Mouse (Mus musculus) stomach, embryonic 16.5 days (tissue): ENCODE results near the gene Casc3. TPM values are rescaled to one million over a fixed set of nuclear protein-coding genes. Genes with fewer than 3 reads are reported as not detected.

Experiments used
- ATAC-seq: fragments of 200-750 bp; cut with Nextera tagmentation; 2 replicates; pipeline ENCODE4 v1.8.0; 2017; ENCODE audit warnings: moderate number of reproducible peaks, moderate TSS enrichment; ENCODE audit not compliant: insufficient read depth, low FRiP score
- H3K27ac ChIP-seq: fragments of 300-500 bp; sonication (generic); 2 replicates; pipeline ENCODE4 v1.5.1; 2014; ENCODE audit warnings: low read length
- H3K27me3 ChIP-seq: fragments of 300-500 bp; sonication (generic); 2 replicates; pipeline ENCODE4 v1.6.1; 2014; ENCODE audit warnings: low read length, control low read depth, mixed read lengths; ENCODE audit not compliant: control insufficient read depth, insufficient read depth
- H3K36me3 ChIP-seq: fragments of 300-500 bp; sonication (generic); 2 replicates; pipeline ENCODE4 v1.6.1; 2014; ENCODE audit warnings: low read length; ENCODE audit not compliant: control insufficient read depth, insufficient read depth
- H3K4me1 ChIP-seq: fragments of 300-500 bp; sonication (generic); 2 replicates; pipeline ENCODE4 v1.6.1; 2014; ENCODE audit warnings: low read length, control low read depth, mixed read lengths; ENCODE audit not compliant: control insufficient read depth, insufficient read depth
- H3K4me2 ChIP-seq: fragments of 300-500 bp; sonication (generic); 2 replicates; pipeline ENCODE4 v1.6.1; 2014; ENCODE audit warnings: low read depth, low read length, mixed read lengths
- H3K4me3 ChIP-seq: fragments of 300-500 bp; sonication (generic); replicated peaks from 2 replicates; pipeline ENCODE4 v1.5.1; 2014; ENCODE audit warnings: mild to moderate bottlenecking, low read length
- H3K9ac ChIP-seq: fragments of 300-500 bp; sonication (generic); 2 replicates; pipeline ENCODE4 v1.6.1; 2014; ENCODE audit warnings: low read length
- H3K9me3 ChIP-seq: fragments of 300-500 bp; sonication (generic); replicated peaks from 2 replicates; pipeline ENCODE4 v1.6.1; 2016; ENCODE audit warnings: low read length, control low read depth; ENCODE audit not compliant: control insufficient read depth
- WGBS: fragments of 180-500 bp; shearing (Covaris S2); extraction: QIAGEN DNeasy Blood & Tissue Kit; methylation state at CpG from one replicate; pipeline ENCODE4 v1.1.7; 2014; 5-methylcytosine and 5-hydroxymethylcytosine counted together
- polyA plus RNA-seq: library from polyadenylated mRNA; unstranded; fragments of >200 nt; fragmentation: Nextera tagmentation; extraction: Ambion mirVana; gene quantifications from 2 replicates; pipeline ENCODE4 v1.2.1, GENCODE M21; 2015

The Casc3 gene
- polyA plus RNA-seq, 1 experiment from 2014 or later = 26.3 TPM

DNA sequence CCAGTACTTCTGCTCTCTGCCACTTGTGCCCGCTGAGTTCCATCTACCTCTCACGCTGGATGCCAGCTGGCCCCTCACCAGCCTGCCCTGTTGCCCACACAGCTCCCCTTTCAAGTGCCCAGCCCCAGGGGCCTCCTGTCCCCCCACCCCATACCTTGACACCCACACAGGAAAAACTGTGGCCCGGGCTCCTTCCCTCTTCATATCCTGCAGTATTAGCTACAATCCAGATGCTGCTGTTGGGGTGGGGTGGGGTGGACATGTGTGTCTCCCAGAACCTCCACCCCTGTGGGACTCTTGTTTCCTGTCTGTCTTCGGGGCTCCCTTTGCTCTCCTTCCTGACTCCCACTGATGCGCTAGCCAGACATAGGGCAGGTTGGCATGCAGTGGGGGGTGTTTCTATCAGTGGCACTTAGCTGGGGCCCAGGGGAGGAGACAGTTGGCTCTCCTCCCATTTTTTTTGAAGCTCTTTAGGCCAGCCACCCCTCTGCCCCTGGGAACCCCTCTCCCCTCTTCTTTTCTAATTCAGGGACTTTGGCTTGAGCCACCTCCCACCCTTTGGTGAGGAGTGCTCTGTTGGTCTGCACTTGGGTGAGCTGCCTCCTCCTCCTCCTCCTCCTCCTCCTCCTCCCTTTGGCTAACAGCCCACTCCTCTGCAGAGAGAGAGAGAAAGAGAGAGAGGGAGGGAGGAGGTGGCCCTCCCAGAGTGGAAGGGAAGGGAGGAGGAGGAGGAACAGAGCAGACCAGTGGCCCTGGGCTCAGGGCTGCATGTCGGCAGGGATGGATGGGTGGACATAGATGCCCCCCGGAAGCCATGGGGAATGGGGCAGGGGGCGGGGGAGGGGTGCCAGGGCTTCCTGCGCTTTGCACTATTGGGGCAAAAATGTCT lies 39.0 kb upstream of the Casc3 start:
- no peaks in the 10 kb centered on the region for H3K27me3 ChIP-seq
- H3K27ac ChIP-seq = peak overlapping the region; percentile 14
- H3K4me2 ChIP-seq = no peak overlapping the region
- peak overlapping the region; percentile 26; the same call in 1 of the 2 replicates for H3K9ac ChIP-seq
- no peaks in the 10 kb centered on the region for H3K9me3 ChIP-seq
- no peak overlapping the region for H3K4me3 ChIP-seq
- WGBS = 37% methylated on average over 9 of the region's 9 CpGs
- H3K4me1 ChIP-seq = peaks cover 50% of the 10 kb centered on the region
- ATAC-seq = peak; percentile 9; the same call in 1 of the 2 replicates
- H3K36me3 ChIP-seq = peaks cover 31% of the 10 kb centered on the region

DNA sequence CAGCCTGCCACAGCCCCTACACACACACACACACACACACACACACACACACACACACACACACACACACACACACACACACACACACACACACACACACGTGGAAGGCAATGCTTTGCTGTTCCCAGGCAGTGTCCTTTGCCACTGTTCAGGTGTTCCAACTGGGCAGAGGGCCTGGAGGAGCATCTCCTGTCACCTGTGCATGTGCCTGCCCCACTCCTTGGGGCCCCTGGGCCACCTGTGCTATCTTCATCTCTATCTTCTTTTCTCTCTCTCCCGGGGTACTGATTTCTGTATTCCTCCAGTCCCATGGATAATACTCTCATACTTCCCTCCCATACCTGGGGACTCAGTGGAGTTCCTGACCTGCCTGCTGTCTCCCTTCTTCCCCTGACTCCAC lies 38.4 kb upstream of the Casc3 start:
- Histone ChIP-seq H3K4me1 (peaks cover 50% of the 10 kb centered on the region), H3K9ac (no peak overlapping the region), H3K4me3 (no peak overlapping the region), H3K36me3 (peaks cover 26% of the 10 kb centered on the region; the same call in 1 of the 2 replicates), H3K27me3 (no peaks in the 10 kb centered on the region), H3K27ac (no peak overlapping the region), H3K4me2 (no peak overlapping the region), H3K9me3 (no peaks in the 10 kb centered on the region)
- no peak for ATAC-seq
- WGBS = 36% methylated on average over 2 of the region's 2 CpGs

DNA sequence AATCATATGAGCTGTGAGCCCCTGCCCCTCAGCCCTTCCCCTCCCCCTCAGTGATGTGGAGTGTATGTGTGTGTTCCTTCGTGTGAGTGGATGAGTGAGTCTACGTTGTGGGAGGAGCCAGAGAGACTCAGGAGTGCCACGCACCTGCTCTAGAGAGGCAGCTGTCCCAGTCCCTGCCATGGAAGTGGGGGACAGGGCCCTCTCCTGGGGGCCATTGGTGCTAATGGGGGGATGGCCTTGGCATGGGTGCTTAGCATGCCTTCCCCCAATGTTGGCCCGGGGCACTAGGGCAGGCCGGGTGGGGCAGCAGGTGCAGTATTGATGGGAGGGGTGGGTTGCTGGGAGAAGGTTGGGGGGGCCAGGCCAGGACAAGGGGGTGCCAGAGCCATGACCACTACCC lies 37.9 kb upstream of the Casc3 start:
- no peak overlapping the region; the same call in 1 of the 2 replicates for H3K27ac ChIP-seq
- no peak for ATAC-seq
- H3K4me2 ChIP-seq = no peak overlapping the region
- peak overlapping the region; percentile 16; the same call in 1 of the 2 replicates for H3K9ac ChIP-seq
- H3K4me3 ChIP-seq = no peak overlapping the region
- H3K27me3 ChIP-seq = no peaks in the 10 kb centered on the region
- H3K9me3 ChIP-seq = no peaks in the 10 kb centered on the region
- WGBS = 55% methylated on average over 5 of the region's 5 CpGs
- peaks cover 25% of the 10 kb centered on the region; the same call in 1 of the 2 replicates for H3K36me3 ChIP-seq
- peaks cover 50% of the 10 kb centered on the region for H3K4me1 ChIP-seq

DNA sequence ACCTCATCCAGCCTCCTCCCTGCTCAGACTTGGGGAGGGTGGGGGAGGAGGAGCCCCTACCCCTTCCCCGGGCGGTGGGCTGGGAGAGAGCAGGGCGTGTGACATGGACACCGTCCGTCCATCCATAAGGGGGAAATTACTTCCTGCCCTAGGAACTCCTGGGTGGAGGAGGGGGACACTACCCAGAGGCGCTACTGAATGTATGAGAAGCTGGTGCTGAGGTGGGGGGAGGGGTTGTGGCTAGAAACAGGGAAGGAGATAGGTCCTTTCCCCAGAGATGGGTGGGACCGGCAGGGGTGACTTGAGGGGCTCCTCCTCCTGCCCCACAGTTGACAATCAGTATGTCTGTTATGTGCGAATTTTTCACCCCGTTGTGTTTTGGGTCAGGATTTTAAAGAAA lies 37.4 kb upstream of the Casc3 start:
- peak overlapping the region; percentile 51; the same call in 1 of the 2 replicates for H3K4me2 ChIP-seq
- no peaks in the 10 kb centered on the region for H3K27me3 ChIP-seq

DNA sequence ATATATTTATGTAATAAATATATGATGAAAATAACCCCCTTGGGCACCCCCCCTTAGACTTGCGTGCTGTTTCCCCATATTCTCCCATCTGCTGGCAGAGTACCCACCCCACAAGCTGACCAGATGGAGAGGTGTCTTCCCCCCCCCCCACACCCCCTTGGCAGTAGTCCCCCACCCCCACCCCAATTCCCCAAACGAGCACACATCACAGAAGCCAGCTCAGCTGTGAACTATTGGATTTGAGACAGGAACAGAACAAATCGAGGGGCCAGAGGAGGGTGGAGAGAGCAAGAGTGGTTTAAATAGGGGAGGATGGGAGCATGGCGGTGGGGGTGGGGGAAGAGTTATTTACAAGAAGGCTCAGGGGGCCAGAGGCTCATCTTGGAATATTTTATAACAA lies 37.0 kb upstream of the Casc3 start:
- WGBS = 21% methylated on average over 4 of the region's 4 CpGs
- H3K4me3 ChIP-seq = peak overlapping the region; percentile 28
- H3K9ac ChIP-seq = peak overlapping the region; percentile 67
- peaks cover 50% of the 10 kb centered on the region for H3K4me1 ChIP-seq
- no peak for ATAC-seq
- H3K9me3 ChIP-seq = no peaks in the 10 kb centered on the region
- H3K27ac ChIP-seq = peak overlapping the region; percentile 83
- peaks cover 21% of the 10 kb centered on the region; the same call in 1 of the 2 replicates for H3K36me3 ChIP-seq
- no peaks in the 10 kb centered on the region for H3K27me3 ChIP-seq
- H3K4me2 ChIP-seq = peak overlapping the region; percentile 51

More for the DNA sequence above, 37.4 kb upstream of the Casc3 start:
- peaks cover 21% of the 10 kb centered on the region; the same call in 1 of the 2 replicates for H3K36me3 ChIP-seq
- H3K9me3 ChIP-seq = no peaks in the 10 kb centered on the region
- H3K27ac ChIP-seq = no peak overlapping the region; the same call in 1 of the 2 replicates
- WGBS = 30% methylated on average over 9 of the region's 9 CpGs
- no peak for ATAC-seq
- H3K4me3 ChIP-seq = no peak overlapping the region
- peaks cover 49% of the 10 kb centered on the region for H3K4me1 ChIP-seq
- H3K9ac ChIP-seq = no peak overlapping the region

DNA sequence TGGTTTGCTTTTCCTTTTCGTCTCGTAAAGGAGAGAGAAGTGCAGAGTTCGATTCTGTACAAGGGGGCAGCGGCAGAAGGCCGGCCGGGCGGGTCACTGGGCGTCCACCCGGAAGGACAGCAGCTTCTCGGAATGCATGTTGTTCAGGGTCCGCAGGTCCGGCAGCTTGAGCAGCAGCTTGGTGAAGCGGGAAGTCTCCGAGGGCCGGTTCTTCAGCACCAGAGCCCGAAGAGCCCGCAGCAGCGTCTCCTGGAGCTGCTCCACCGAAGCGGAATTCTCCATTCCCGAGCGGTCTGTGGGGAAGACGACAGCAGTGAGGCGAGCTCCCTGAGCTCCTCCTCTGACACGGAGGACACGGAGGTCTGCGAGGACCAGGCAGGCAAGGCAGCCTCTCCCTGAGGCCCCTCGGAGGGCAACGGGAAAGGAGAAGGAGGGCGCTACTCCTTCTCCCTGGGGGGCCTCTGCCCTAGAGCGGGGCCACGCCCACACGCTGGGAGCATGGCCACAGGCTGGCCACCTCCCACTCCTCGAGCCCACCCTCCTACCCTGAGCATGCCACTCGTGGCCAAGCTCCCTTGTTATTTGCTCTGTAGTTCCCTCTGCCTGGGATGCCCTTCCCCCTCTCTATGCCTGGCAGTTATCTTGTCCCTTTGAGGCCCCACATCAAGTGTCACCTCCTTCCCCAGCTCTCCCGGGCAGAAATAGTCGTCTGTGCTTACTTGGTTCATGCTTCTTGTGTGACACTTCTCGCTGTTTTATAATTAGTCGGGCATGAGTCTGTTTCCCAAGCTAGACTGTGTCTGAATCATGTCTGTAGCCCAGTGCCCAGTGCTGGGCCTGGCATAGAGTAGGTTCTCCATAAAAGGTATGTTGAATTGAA lies 36.3 kb upstream of the Casc3 start:
- H3K4me2 ChIP-seq = peak overlapping the region; percentile 51
- H3K27me3 ChIP-seq = no peaks in the 10 kb centered on the region
- H3K27ac ChIP-seq = peak overlapping the region; percentile 83
- H3K9me3 ChIP-seq = no peaks in the 10 kb centered on the region
- peaks cover 53% of the 10 kb centered on the region for H3K4me1 ChIP-seq
- WGBS = 25% methylated on average over 38 of the region's 39 CpGs
- peaks cover 19% of the 10 kb centered on the region; the same call in 1 of the 2 replicates for H3K36me3 ChIP-seq
- ATAC-seq = peak; percentile 26; the same call in 1 of the 2 replicates
- H3K4me3 ChIP-seq = peak overlapping the region; percentile 28
- H3K9ac ChIP-seq = peak overlapping the region; percentile 67

DNA sequence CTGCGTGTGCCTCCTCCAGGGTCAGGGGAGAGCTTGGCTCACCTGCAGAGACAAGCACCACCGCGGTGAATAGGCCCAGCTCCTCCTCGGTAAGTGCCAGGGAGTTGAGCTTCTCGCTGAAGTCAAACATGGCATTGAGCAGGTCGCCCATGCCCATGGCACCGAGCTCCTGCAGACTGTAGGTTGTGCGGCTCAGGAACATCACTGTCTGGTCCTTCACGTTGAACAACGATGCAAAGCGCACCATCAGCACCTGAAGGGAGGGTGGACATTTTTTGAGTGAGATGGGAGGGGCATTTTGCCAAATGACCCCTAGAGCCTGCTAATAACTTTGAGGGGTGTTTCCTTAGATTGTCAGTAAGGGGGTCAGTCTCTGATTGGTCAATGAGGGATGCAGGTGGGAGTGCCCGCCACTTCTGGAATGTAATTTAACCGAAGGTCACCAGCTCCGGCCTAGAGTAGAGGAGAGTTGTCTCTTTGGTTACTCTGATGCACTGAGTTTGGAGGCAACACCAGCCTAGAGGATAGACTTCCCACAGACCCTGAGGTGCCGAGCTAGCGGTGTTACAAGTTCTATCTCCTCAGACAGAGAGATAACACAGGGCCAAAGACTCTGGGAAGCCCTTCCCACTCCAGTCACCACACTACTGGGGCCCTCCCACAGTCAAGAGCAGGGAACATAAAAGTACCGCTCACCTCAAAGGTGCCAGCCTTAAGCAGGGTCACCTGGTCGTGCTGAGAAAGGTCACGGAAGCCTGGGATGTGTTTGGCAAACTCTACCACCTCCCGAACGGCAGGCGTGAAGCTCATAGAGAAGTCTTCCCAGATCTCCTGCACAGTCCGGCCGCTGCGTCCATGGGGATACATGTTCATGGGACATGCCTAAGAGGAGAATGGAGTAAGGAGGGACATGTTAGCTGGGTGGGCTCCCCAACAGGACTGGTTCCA lies 35.4 kb upstream of the Casc3 start:
- peak overlapping the region; percentile 67; the same call in 1 of the 2 replicates for H3K9ac ChIP-seq
- H3K27ac ChIP-seq = peak overlapping the region; percentile 83; the same call in 1 of the 2 replicates
- H3K4me1 ChIP-seq = peaks cover 60% of the 10 kb centered on the region
- no peaks in the 10 kb centered on the region for H3K9me3 ChIP-seq
- WGBS = 84% methylated on average over 25 of the region's 25 CpGs
- H3K4me3 ChIP-seq = no peak overlapping the region
- no peak for ATAC-seq
- 0 out of 2 replicates have a peak overlapping the region, but pooled peaks have one; percentile 51 for H3K4me2 ChIP-seq
- peaks cover 15% of the 10 kb centered on the region; the same call in 1 of the 2 replicates for H3K36me3 ChIP-seq
- H3K27me3 ChIP-seq = no peaks in the 10 kb centered on the region
